Mouse (Mus musculus): ENCODE results near the gene Ip6k3.

DNA sequence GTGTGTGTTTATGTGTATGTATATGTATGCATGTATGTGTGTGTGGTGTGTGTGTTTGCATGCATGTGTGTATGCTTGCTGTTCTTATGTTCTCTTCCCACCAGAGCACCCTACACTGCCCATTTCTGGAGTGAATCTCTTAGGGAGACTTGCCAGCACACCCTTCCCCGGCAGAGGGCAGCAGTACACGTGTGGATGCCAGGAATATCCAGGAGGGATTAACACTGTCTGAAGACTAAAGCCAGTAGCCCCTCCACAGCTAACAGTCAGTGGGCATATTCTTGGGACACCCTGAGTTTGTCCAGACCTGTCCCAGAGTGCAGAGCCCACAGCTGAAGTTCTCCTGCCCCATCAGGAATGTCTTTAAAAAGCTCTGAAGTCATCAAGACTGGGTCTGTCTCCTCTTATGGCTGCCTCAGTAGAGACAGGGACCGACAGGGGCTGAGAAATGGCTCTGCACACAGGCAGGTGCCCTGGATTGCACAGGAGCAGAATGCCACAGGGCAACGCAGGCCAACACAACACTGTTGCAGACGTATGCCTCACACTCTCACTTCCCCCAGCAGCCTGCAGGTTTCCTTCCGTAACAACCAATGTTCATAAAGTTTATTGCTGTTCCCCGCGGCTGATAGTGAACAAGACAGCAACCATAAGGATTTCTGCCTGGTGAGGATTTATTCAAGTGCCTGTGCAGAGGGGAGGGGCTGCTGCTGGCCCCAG is 2.4 kb downstream of the Ip6k3 start:
- TF ChIP-seq ZC3H11A (IDR thresholded peaks at IDR 0.05; ENCODE audit: borderline replicate concordance, low read depth, low read length) = no peak
- TF ChIP-seq HCFC1 (IDR thresholded peaks at IDR 0.05; ENCODE audit: borderline replicate concordance, insufficient read depth, low read length) = no peak
- TF ChIP-seq CHD2 (IDR thresholded peaks at IDR 0.05; ENCODE audit: low read depth, low read length) = no peak
- TF ChIP-seq MAFK (IDR thresholded peaks at IDR 0.05; ENCODE audit: insufficient read depth, low read depth, low read length) = no peak

All from ES-E14 (cell line).